ENCODE assay signal across 14 mouse cellular contexts in genomic region chr2:154576876-154577743, GRCm38 (mm10). TPM values are rescaled to one million over a fixed set of nuclear protein-coding genes. Genes with fewer than 3 reads are reported as not detected.
A peak's percentile ranks its signal among the peaks of the same experiment; 100 is the strongest.
DNase-seq lines count a peak whose midpoint lies in the region; ATAC-seq lines count a peak whose summit lies in the region.
"Had no signal": no experiment of that assay in that cellular context is flagged by ENCODE, and none has a peak within 500 bp of the region (broad histone marks: within the 10 kb centered on the region; RNA-seq: fewer than 3 reads in every experiment).

No protein-coding gene starts in this region.

- H3K36me3 ChIP-seq in heart, embryonic 15.5 days: no peaks in the 10 kb centered on the region
- H3K36me3 ChIP-seq in embryonic facial prominence, embryonic 12.5 days: no peaks in the 10 kb centered on the region
- H3K36me3 ChIP-seq in midbrain, embryonic 11.5 days (ENCODE audit: control insufficient read depth, insufficient read depth, low read length): no peaks in the 10 kb centered on the region
- H3K36me3 ChIP-seq in intestine, embryonic 15.5 days: no peaks in the 10 kb centered on the region
- H3K36me3 ChIP-seq: heart, embryonic 10.5 days had no signal

- no peak overlapping the region for H3K4me3 ChIP-seq in heart, embryonic 15.5 days
- H3K4me3 ChIP-seq in embryonic facial prominence, embryonic 12.5 days: no peak overlapping the region
- H3K4me3 ChIP-seq in midbrain, embryonic 11.5 days (ENCODE audit: low read depth, low read length): no peak overlapping the region
- no peak overlapping the region for H3K4me3 ChIP-seq in intestine, embryonic 15.5 days (replicated peaks)
- H3K4me3 ChIP-seq: heart, embryonic 10.5 days had no signal

- DNase-seq in heart, adult 8-10 months (ENCODE audit: low spot score): no peak
- peak; percentile 89 for DNase-seq in midbrain, embryonic 11.5 days (ENCODE audit: low spot score, missing footprints)
- DNase-seq in thymus, postnatal 0 days (ENCODE audit: low spot score): peak; percentile 83
- DNase-seq in kidney, postnatal 14 days: no peak
- DNase-seq in left cerebral cortex, adult 18-20 months (ENCODE audit: low spot score in 2 of 2): no peak
- DNase-seq: cerebellum, adult 11-12 months; kidney, postnatal 36 days had no signal

- no peak overlapping the region for H3K4me2 ChIP-seq in heart, embryonic 15.5 days
- H3K4me2 ChIP-seq in embryonic facial prominence, embryonic 12.5 days (replicated peaks): no peak overlapping the region
- no peak overlapping the region for H3K4me2 ChIP-seq in midbrain, embryonic 11.5 days
- H3K4me2 ChIP-seq in intestine, embryonic 15.5 days (replicated peaks): no peak overlapping the region

- H3K4me1 ChIP-seq in heart, embryonic 15.5 days (replicated peaks): peaks cover 5% of the 10 kb centered on the region
- H3K4me1 ChIP-seq in embryonic facial prominence, embryonic 12.5 days: peaks cover 8% of the 10 kb centered on the region; the same call in 1 of the 2 replicates
- H3K4me1 ChIP-seq in midbrain, embryonic 11.5 days (ENCODE audit: control insufficient read depth, insufficient read depth, low read length): peaks cover 18% of the 10 kb centered on the region
- no peaks in the 10 kb centered on the region for H3K4me1 ChIP-seq in intestine, embryonic 15.5 days (replicated peaks)

- 54% methylated on average over 12 of the region's 12 CpGs for WGBS in heart, embryonic 15.5 days
- 39% methylated on average over 12 of the region's 12 CpGs for WGBS in embryonic facial prominence, embryonic 12.5 days
- WGBS in midbrain, embryonic 11.5 days: 30% methylated on average over 12 of the region's 12 CpGs
- WGBS in intestine, embryonic 15.5 days: 59% methylated on average over 12 of the region's 12 CpGs

- H3K27ac ChIP-seq in heart, embryonic 15.5 days: no peak overlapping the region
- H3K27ac ChIP-seq in embryonic facial prominence, embryonic 12.5 days: no peak overlapping the region
- peak overlapping the region; percentile 64 for H3K27ac ChIP-seq in midbrain, embryonic 11.5 days (ENCODE audit: low read depth, low read length)
- H3K27ac ChIP-seq in intestine, embryonic 15.5 days: no peak overlapping the region
- H3K27ac ChIP-seq: heart, embryonic 10.5 days; macrophage had no signal

- H3K9me3 ChIP-seq in heart, embryonic 15.5 days (replicated peaks): no peaks in the 10 kb centered on the region
- no peaks in the 10 kb centered on the region for H3K9me3 ChIP-seq in embryonic facial prominence, embryonic 12.5 days
- no peaks in the 10 kb centered on the region for H3K9me3 ChIP-seq in midbrain, embryonic 11.5 days (ENCODE audit: control insufficient read depth, low read length)
- no peaks in the 10 kb centered on the region for H3K9me3 ChIP-seq in intestine, embryonic 15.5 days
- H3K9me3 ChIP-seq: heart, embryonic 10.5 days had no signal

- ATAC-seq in heart, embryonic 15.5 days (replicated peaks; ENCODE audit: insufficient number of reproducible peaks, insufficient read depth, low FRiP score, low read depth): peak; percentile 57; the same call in 1 of the 2 replicates
- 0 out of 2 replicates have a peak, but pooled peaks have one; percentile 31 for ATAC-seq in embryonic facial prominence, embryonic 12.5 days (ENCODE audit: insufficient number of reproducible peaks, insufficient read depth, low FRiP score, low TSS enrichment)
- ATAC-seq in midbrain, embryonic 11.5 days (ENCODE audit: low FRiP score): peak; percentile 89
- ATAC-seq in intestine, embryonic 15.5 days: no peak

- no peak overlapping the region for H3K9ac ChIP-seq in heart, embryonic 15.5 days
- H3K9ac ChIP-seq in embryonic facial prominence, embryonic 12.5 days: no peak overlapping the region; the same call in 1 of the 2 replicates
- peak overlapping the region; percentile 11 for H3K9ac ChIP-seq in midbrain, embryonic 11.5 days (ENCODE audit: low read length)
- no peak overlapping the region for H3K9ac ChIP-seq in intestine, embryonic 15.5 days

- no peaks in the 10 kb centered on the region for H3K27me3 ChIP-seq in heart, embryonic 15.5 days
- no peaks in the 10 kb centered on the region for H3K27me3 ChIP-seq in embryonic facial prominence, embryonic 12.5 days
- no peaks in the 10 kb centered on the region for H3K27me3 ChIP-seq in midbrain, embryonic 11.5 days (ENCODE audit: control insufficient read depth, insufficient read depth, low read length)
- no peaks in the 10 kb centered on the region for H3K27me3 ChIP-seq in intestine, embryonic 15.5 days (replicated peaks)

RNA-seq across cellular contexts. Expression of gene E2f1, which starts 7.4 kb away (rescaled TPM):
- 17.0 and 23.1 TPM in 2 replicates for polyA plus RNA-seq in heart, embryonic 15.5 days (2015; fragmentation: Nextera tagmentation; extraction: Ambion mirVana)
- 1 to 10 TPM in 1 of 4 experiments, under 1 TPM in 3; 0.25 to 1.2 (median 0.47) TPM for total RNA-seq in heart, adult 8-10 months (2022)
- 25.9 and 26.3 TPM in 2 replicates for polyA plus RNA-seq in embryonic facial prominence, embryonic 12.5 days (2016; fragmentation: Nextera tagmentation; extraction: Ambion mirVana)
- polyA plus RNA-seq in midbrain, embryonic 11.5 days (2014; fragmentation: Nextera tagmentation; extraction: Ambion mirVana): 14.5 and 15.3 TPM in 2 replicates
- polyA plus RNA-seq in thymus, postnatal 0 days (2015; fragmentation: Nextera tagmentation; extraction: Ambion mirVana): 14.7 and 16.8 TPM in 2 replicates
- 10 to 100 TPM; 10.2 to 10.5 TPM for total RNA-seq in left cerebral cortex, adult 18-20 months (2021)
- polyA plus RNA-seq in intestine, embryonic 15.5 days (2015; fragmentation: Nextera tagmentation; extraction: Ambion mirVana): 16.7 and 18.7 TPM in 2 replicates

RNA-seq across cellular contexts. Expression of gene Necab3, which starts 18.4 kb away (rescaled TPM):
- polyA plus RNA-seq in heart, embryonic 15.5 days (2015; fragmentation: Nextera tagmentation; extraction: Ambion mirVana): 2.0 and 2.4 TPM in 2 replicates
- 1 to 10 TPM in 1 of 4 experiments, under 1 TPM in 3; 0.25 to 1.2 (median 0.60) TPM for total RNA-seq in heart, adult 8-10 months (2022)
- polyA plus RNA-seq in embryonic facial prominence, embryonic 12.5 days (2016; fragmentation: Nextera tagmentation; extraction: Ambion mirVana): 3.5 and 3.7 TPM in 2 replicates
- polyA plus RNA-seq in midbrain, embryonic 11.5 days (2014; fragmentation: Nextera tagmentation; extraction: Ambion mirVana): 6.1 and 6.9 TPM in 2 replicates
- polyA plus RNA-seq in thymus, postnatal 0 days (2015; fragmentation: Nextera tagmentation; extraction: Ambion mirVana): 5.1 TPM in 2 replicates
- total RNA-seq in left cerebral cortex, adult 18-20 months (2021): 10 to 100 TPM; 69.4 to 81.9 TPM
- polyA plus RNA-seq in intestine, embryonic 15.5 days (2015; fragmentation: Nextera tagmentation; extraction: Ambion mirVana): 1.2 TPM in 2 replicates

RNA-seq across cellular contexts. Expression of gene Actl10, which starts 25.5 kb away (rescaled TPM):
- polyA plus RNA-seq in heart, embryonic 15.5 days (2015; fragmentation: Nextera tagmentation; extraction: Ambion mirVana): 0.22 and 0.26 TPM in 2 replicates
- not detected for total RNA-seq in heart, adult 8-10 months (2022)
- 0.24 and 0.28 TPM in 2 replicates for polyA plus RNA-seq in embryonic facial prominence, embryonic 12.5 days (2016; fragmentation: Nextera tagmentation; extraction: Ambion mirVana)
- polyA plus RNA-seq in midbrain, embryonic 11.5 days (2014; fragmentation: Nextera tagmentation; extraction: Ambion mirVana): not detected in 2 replicates
- polyA plus RNA-seq in thymus, postnatal 0 days (2015; fragmentation: Nextera tagmentation; extraction: Ambion mirVana): 0.09 and 0.10 TPM in 2 replicates
- not detected for total RNA-seq in left cerebral cortex, adult 18-20 months (2021)
- polyA plus RNA-seq in intestine, embryonic 15.5 days (2015; fragmentation: Nextera tagmentation; extraction: Ambion mirVana): 0.15 TPM in 1 of 2 replicates, not detected in the other
- total RNA-seq: left cerebral cortex, postnatal 25 days had no signal
- polyA plus RNA-seq: macrophage; stomach, embryonic 14.5 days had no signal

RNA-seq across cellular contexts. Expression of gene Pxmp4, which starts 26.4 kb away (rescaled TPM):
- polyA plus RNA-seq in heart, embryonic 15.5 days (2015; fragmentation: Nextera tagmentation; extraction: Ambion mirVana): 24.6 and 27.1 TPM in 2 replicates
- total RNA-seq in heart, adult 8-10 months (2022): 10 to 100 TPM; 25.0 to 31.0 (median 27.2) TPM
- polyA plus RNA-seq in embryonic facial prominence, embryonic 12.5 days (2016; fragmentation: Nextera tagmentation; extraction: Ambion mirVana): 16.9 and 18.5 TPM in 2 replicates
- 12.3 and 14.1 TPM in 2 replicates for polyA plus RNA-seq in midbrain, embryonic 11.5 days (2014; fragmentation: Nextera tagmentation; extraction: Ambion mirVana)
- polyA plus RNA-seq in thymus, postnatal 0 days (2015; fragmentation: Nextera tagmentation; extraction: Ambion mirVana): 51.8 and 52.1 TPM in 2 replicates
- total RNA-seq in left cerebral cortex, adult 18-20 months (2021): 10 to 100 TPM in 1 of 2 experiments, 1 to 10 TPM in 1; 9.5 to 12.3 TPM
- polyA plus RNA-seq in intestine, embryonic 15.5 days (2015; fragmentation: Nextera tagmentation; extraction: Ambion mirVana): 28.0 and 32.9 TPM in 2 replicates

RNA-seq across cellular contexts. Expression of gene 1700003F12Rik, which starts 30.2 kb away (rescaled TPM):
- polyA plus RNA-seq in heart, embryonic 15.5 days (2015; fragmentation: Nextera tagmentation; extraction: Ambion mirVana): 0.43 and 0.99 TPM in 2 replicates
- total RNA-seq in heart, adult 8-10 months (2022): not detected
- 1.0 and 1.2 TPM in 2 replicates for polyA plus RNA-seq in embryonic facial prominence, embryonic 12.5 days (2016; fragmentation: Nextera tagmentation; extraction: Ambion mirVana)
- polyA plus RNA-seq in midbrain, embryonic 11.5 days (2014; fragmentation: Nextera tagmentation; extraction: Ambion mirVana): 2.4 and 2.6 TPM in 2 replicates
- polyA plus RNA-seq in thymus, postnatal 0 days (2015; fragmentation: Nextera tagmentation; extraction: Ambion mirVana): 1.1 and 2.6 TPM in 2 replicates
- under 1 TPM; 0.68 to 0.74 TPM for total RNA-seq in left cerebral cortex, adult 18-20 months (2021)
- polyA plus RNA-seq in intestine, embryonic 15.5 days (2015; fragmentation: Nextera tagmentation; extraction: Ambion mirVana): 0.52 and 0.57 TPM in 2 replicates

Comparison
In these comparisons a context has a peak if more than half of its experiments do, and no peak if none do; other contexts are left out.
1. DNase-seq: peak in midbrain, embryonic 11.5 days (single experiment) and thymus, postnatal 0 days (single experiment); none in heart, adult 8-10 months (single experiment), kidney, postnatal 14 days (single experiment) and left cerebral cortex, adult 18-20 months (0 of 2).